Mouse (Mus musculus) embryonic stem cell, embryonic (primary cell): Measurements from ENCODE around the gene Olfr1048.
"Not testable (repeated sequence)": the region's sequence is repeated elsewhere in the genome, so short reads cannot be mapped to it uniquely, and the experiment has no call there.

ENCODE experiments used
- CTCF ChIA-PET, 4 experiments: fragments of 300-600 bp in 2 of 4; fragments of 350-600 bp in 2 of 4; sonication (Branson Sonifier 250); formaldehyde crosslinking; loops; one replicate each; lab custom pipeline; 2022; ENCODE audit warnings: inconsistent platforms in 2 of 4; lab: Charles Lee
- POLR2A ChIA-PET, 4 experiments: fragments of 300-600 bp in 2 of 4; fragments of 350-600 bp in 2 of 4; sonication (Branson Sonifier 250); formaldehyde crosslinking; loops; one replicate each; lab custom pipeline; 2022; ENCODE audit warnings: antibody characterized with exemption in 4 of 4, inconsistent platforms in 1 of 4; lab: Charles Lee

Olfr1048 gene

DNA sequence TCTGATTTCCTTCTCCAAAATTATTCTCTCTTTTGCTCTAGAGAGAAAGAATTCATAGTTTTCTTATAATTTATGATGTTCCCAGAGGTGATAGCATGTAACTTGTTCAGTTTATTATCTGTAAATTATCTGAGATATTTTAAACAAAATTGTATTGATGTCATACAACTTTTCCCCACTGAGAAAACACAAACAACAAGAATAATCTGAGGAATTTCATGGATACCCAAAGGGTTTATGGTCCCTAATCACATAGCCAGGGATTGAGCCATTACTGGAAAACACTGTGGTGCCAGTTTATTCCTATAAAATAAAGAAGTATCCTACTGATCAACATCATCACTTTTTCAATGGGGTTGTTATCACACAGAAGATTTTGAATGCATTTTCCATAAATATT, at the start of gene Olfr1048:
Olfr1048 (minus strand) TSS at position 101 of the 400 bp plus-strand sequence.
- POLR2A ChIA-PET = no interaction called here
- CTCF ChIA-PET = no interaction called here

DNA sequence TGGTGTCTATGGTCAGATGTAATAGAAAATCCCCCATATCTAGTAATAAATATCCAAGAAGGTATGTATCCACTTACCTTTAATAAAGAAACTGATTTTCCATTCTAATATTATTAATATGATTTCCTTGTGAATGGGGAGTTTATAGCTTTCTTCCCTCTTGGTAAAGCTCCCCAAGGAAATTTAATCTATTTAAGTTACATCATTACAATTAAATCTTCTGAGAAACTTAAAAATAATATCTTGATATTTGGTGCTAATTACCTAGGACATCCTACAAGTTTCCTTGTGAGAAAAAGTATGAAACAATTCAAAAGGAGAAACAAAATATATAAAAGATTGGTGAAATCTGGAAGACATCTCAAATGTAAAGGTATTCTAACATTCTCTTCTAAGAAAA, 38.9 kb upstream of the Olfr1048 start, which contains the start of gene Olfr1051:
Olfr1051 (minus strand) TSS at position 101 of the 400 bp plus-strand sequence.
- POLR2A ChIA-PET, CTCF ChIA-PET: not testable (repeated sequence)

DNA sequence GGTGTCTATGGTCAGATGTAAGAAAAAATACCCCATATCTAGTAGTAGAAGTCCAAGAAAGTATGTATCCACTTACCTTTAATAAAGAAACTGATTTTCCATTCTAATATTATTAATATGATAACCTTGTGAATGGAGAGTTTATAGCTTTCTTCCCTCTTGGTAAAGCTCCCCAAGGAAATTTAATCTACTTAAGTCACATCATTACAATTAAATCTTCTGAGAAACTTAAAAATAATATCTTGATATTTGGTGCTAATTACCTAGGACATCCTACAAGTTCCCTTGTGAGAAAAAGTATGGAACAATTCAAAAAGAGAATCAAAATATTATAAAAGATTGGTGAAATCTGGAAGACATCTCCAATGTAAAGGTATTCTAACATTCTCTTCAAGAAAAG, 18.1 kb upstream of the Olfr1048 start, which contains the start of gene Olfr1049:
Olfr1049 (minus strand) TSS at position 101 of the 400 bp plus-strand sequence.
- POLR2A ChIA-PET, CTCF ChIA-PET: not testable (repeated sequence)

DNA sequence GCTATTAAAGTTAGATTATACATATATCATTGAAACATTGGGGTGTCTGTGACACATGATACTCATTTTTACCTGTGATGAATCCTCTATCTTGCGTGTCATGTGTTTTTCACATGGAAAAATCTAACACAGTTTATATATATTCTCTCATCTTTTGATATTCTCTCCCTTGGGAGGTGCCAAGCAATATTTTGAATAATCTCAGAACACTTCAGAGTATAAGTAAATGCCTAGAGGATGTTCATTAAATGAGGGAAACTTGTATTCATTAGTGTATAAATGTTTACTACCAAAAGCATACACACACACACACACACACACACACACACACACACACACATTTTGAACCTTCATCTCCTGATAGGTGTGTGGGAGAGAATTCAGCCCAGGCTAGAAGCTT, 8.8 kb downstream of the Olfr1048 start, which contains the start of gene Olfr1047:
Olfr1047 (minus strand) TSS at position 101 of the 400 bp plus-strand sequence.
- POLR2A ChIA-PET = no interaction called here
- CTCF ChIA-PET = no interaction called here

DNA sequence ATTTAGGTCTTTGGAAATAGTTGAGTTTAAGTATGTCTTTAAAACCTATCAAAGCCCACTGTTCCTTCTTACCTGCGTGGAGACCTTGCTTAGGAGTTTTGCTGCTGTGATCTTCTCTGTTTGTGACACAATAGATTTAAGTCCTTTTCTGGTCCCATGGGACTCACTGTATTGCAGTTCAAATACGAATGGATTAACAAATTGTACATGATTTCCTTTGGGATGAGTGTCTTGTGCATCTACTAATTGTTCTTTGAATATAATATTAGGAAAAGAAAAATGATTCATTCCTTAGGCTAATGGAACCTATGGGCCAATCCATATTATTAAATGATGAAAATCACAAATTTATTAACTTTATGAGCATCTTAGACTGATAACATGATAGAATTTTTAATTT, 20.9 kb downstream of the Olfr1048 start, which contains the start of gene Olfr1046:
Olfr1046 (minus strand) TSS at position 101 of the 400 bp plus-strand sequence.
- POLR2A ChIA-PET = no interaction called here
- CTCF ChIA-PET = no interaction called here

DNA sequence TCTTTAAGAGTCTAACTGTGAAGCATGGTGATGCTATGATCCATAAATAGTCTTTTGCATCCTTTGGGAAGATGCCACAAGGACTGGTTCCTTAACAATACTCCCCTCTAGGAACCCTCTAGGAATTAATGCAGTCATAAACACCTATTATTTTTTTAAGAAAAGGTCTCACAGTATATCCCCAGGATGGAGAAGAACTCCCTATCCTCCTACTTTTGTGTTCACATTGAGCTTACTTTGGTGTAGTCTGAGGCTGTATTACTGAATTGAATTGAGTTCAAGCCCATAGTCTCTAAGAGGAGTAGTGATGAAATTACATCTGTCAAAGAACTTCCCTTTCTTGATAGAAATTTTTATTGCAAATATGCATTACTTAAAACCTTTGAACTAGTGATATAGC, 37.2 kb downstream of the Olfr1048 start, which contains the start of gene Olfr1045:
Olfr1045 (minus strand) TSS at position 101 of the 400 bp plus-strand sequence.
- ChIA-PET POLR2A (no interaction called here), CTCF (no interaction called here)

DNA sequence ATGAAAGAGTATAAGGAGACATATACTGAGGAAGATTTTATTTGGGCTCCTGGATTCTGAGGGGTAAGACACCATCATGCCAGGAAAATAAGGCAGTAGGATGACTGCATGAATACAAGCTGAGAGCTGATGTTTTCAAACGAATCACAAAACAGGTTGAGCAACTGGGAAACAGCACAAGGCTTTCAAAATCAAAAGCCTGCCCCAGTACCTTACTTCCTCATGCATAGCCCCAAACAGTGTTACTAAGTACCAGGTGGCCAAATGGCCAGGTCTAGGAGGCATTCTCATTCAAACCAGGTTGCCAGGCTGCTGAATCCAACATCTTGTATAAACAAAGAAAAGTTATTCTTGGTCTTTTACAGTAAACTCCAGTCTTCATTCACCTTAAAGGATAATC, 44.2 kb downstream of the Olfr1048 start:
- ChIA-PET CTCF (no interaction called here), POLR2A (no interaction called here)

DNA sequence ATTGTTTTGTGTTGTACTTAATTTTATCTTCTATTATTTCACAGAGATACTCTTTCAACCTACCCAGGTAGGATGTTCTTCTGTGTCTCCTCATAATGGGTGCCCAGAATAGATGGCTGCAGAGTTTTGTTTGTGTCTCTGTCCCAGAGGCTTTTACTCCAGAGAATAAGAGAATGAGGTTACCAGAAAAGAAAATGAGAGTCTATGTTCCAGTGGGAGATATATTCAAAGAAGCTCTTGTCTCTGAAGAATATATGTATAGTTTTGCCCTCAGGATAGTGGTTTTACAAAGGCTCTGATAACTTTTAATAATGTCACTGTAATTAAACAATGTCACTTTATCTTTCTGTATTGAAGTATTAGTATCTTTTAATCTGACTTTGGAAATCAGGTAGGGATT, 54.5 kb downstream of the Olfr1048 start, which contains the start of gene Olfr52:
Olfr52 (minus strand) TSS at position 101 of the 400 bp plus-strand sequence.
- CTCF ChIA-PET = no interaction called here
- POLR2A ChIA-PET = interaction anchor here in 1 of 4 experiments (0.5 kb wide), 1 partner anchor 11 kb away, joined by 3 read pairs; no protein-coding TSS in a partner anchor
